Mouse (Mus musculus) common myeloid progenitor, adult 5-6 weeks (primary cell): ENCODE data around the gene Oprl1. TPM values are rescaled to one million over a fixed set of nuclear protein-coding genes. Genes with fewer than 3 reads are reported as not detected.

Experiments
- ATAC-seq: replicated peaks from 2 replicates; pipeline ENCODE4 v1.8.0; 2016; ENCODE audit warnings: low read depth, mild to moderate bottlenecking, moderate TSS enrichment, inconsistent platforms; ENCODE audit not compliant: poor library complexity, severe bottlenecking
- total RNA-seq: library from RNA; stranded (forward); fragments of 200-1000, 187-1606 nt; gene quantifications from 2 replicates; pipeline ENCODE4 v1.2.3, GENCODE M21; 2017

Oprl1 gene
- total RNA-seq, 1 experiment from 2014 or later, result not detected

GRCm38 (mm10) chr2:181763886-181764527 lies 49.2 kb downstream of the Oprl1 start:
- no peak for ATAC-seq

DNA sequence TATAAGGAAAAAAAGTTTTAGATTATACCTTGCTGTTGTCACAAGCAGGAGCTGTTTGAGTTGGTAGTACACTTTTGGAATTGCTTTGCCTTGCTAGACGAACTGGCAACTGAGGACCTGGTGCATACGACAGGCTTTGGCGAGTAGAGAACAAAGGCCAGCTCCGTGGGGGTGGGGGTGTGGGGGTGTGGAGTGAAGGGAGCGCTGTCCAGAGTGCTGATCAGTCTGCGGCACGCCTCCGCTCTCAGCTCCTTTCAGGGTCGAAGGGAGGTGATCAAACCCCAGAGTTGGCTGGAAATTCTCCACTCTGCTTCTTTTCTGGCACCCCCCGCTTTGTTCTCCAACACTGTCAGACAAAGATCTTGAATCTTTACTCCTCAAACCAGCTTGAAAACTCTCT lies 49.8 kb downstream of the Oprl1 start:
- ATAC-seq, result peak; percentile 71

DNA sequence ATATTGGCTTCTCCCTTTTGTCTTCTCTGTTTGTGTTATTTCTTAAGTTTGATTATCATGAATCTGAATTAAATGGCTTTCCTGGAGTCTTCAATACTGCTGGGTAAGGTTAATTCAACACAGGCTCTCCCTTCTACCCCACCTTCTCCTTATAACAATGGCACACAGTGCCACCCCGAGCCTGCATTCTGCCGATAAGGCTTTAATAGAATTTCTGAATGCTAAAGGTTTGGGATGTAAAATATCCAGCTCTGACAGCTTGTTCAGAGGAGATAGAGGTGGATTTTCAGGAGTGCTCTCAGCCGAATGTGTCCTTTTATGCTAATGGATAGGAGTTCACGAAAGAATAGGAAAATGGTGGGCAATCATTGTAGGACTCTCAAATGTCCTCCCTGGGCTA lies 50.4 kb downstream of the Oprl1 start:
- ATAC-seq, result no peak

- no peak for ATAC-seq
Measured at GRCm38 (mm10) chr2:181766672-181767557, 52.1 kb downstream of the Oprl1 start.

GRCm38 (mm10) chr2:181768451-181768850 lies 53.6 kb downstream of the Oprl1 start:
- ATAC-seq, result no peak

DNA sequence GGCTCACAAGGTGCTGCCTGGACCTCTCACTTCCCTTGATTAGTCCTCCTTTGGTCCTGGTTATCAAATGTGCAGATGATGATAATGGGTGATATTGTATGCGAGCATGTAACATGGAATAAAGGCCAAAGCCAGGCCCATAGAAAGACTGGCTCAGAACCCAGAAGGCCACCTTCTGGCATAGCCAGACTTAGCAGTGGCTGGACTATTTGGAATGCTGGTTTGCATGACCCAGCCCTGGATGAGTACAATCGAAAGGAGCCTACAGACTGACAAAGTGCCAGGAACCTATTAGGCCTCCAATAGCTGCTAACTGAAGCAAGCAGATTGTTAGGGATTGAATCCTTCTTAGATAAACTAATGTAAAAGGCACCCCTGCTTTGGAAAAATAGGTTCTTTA lies 54.6 kb downstream of the Oprl1 start:
- no peak for ATAC-seq

Other genes starting within 250 kb of the Oprl1 start
- not detected in 2 replicates for gene Abhd16b, start 221.8 kb upstream of the Oprl1 start, total RNA-seq
- gene Tpd52l2, start 217.9 kb upstream of the Oprl1 start, total RNA-seq, result 148 and 155 TPM in 2 replicates
- 30.1 and 31.7 TPM in 2 replicates for gene Dnajc5, start 194.5 kb upstream of the Oprl1 start, total RNA-seq
- gene Uckl1, start 130.1 kb upstream of the Oprl1 start, total RNA-seq, result 50.7 and 75.4 TPM in 2 replicates
- gene Prpf6, start 123.1 kb upstream of the Oprl1 start, total RNA-seq, result 79.0 and 94.9 TPM in 2 replicates
- 16.3 and 26.4 TPM in 2 replicates for gene Zfp512b, start 122.2 kb upstream of the Oprl1 start, total RNA-seq
- gene Samd10, start 115.8 kb upstream of the Oprl1 start, total RNA-seq, result 0.87 and 1.8 TPM in 2 replicates
- not detected in 2 replicates for gene Gm29797, start 58.0 kb upstream of the Oprl1 start, total RNA-seq
- gene Sox18, start 43.4 kb upstream of the Oprl1 start, total RNA-seq, result not detected in 2 replicates
- 3.3 and 9.6 TPM in 2 replicates for gene Tcea2, start 34.7 kb upstream of the Oprl1 start, total RNA-seq
- 67.5 and 113 TPM in 2 replicates for gene Rgs19, start 21.0 kb upstream of the Oprl1 start, total RNA-seq
- gene Lkaaear1, start 16.6 kb upstream of the Oprl1 start, total RNA-seq, result not detected in 2 replicates
- not detected in 2 replicates for gene Myt1, start 48.3 kb downstream of the Oprl1 start, total RNA-seq
- 28.0 and 35.9 TPM in 2 replicates for gene Pcmtd2, start 122.8 kb downstream of the Oprl1 start, total RNA-seq
- gene Polr3k, start 149.3 kb downstream of the Oprl1 start, total RNA-seq, result 39.3 and 50.7 TPM in 2 replicates